Mouse (Mus musculus) liver, postnatal 0 days (tissue): ENCODE results near the gene Slc17a6.

Experiments
- CTCF ChIP-seq: sonication (generic); IDR thresholded peaks from 2 replicates; pipeline ENCODE4 v1.5.1; 2016; ENCODE audit warnings: antibody characterized with exemption, low read depth
- EP300 ChIP-seq: IDR thresholded peaks from 2 replicates; pipeline ENCODE4 v1.6.1; 2016; ENCODE audit warnings: antibody characterized with exemption, low read depth, mild to moderate bottlenecking

GRCm38 (mm10) chr7:51626451-51627000 is 4.7 kb downstream of the Slc17a6 start:
- TF ChIP-seq CTCF (no peak), EP300 (no peak)
